Mouse (Mus musculus) neural tube, embryonic 13.5 days (tissue): Measurements from ENCODE around the gene Psmf1. TPM values are rescaled to one million over a fixed set of nuclear protein-coding genes. Genes with fewer than 3 reads are reported as not detected.

Source experiments
- ATAC-seq: fragments of 200-750 bp; cut with Nextera tagmentation; 2 replicates; pipeline ENCODE4 v1.8.0; 2017; ENCODE audit warnings: low read depth, mild to moderate bottlenecking, moderate TSS enrichment, moderate library complexity
- H3K27ac ChIP-seq: fragments of 300-500 bp; sonication (generic); replicated peaks from 2 replicates; pipeline ENCODE4 v1.5.1; 2015; ENCODE audit warnings: moderate library complexity, mild to moderate bottlenecking, inconsistent platforms
- H3K27me3 ChIP-seq: fragments of 300-500 bp; sonication (generic); 2 replicates; pipeline ENCODE4 v1.6.1; 2015; ENCODE audit warnings: mild to moderate bottlenecking, inconsistent platforms
- H3K36me3 ChIP-seq: fragments of 300-500 bp; sonication (generic); 2 replicates; pipeline ENCODE4 v1.6.1; 2015; ENCODE audit warnings: mild to moderate bottlenecking, inconsistent platforms
- H3K4me1 ChIP-seq: fragments of 300-500 bp; sonication (generic); replicated peaks from 2 replicates; pipeline ENCODE4 v1.6.1; 2015; ENCODE audit warnings: inconsistent platforms
- H3K4me2 ChIP-seq: fragments of 300-500 bp; sonication (generic); 2 replicates; pipeline ENCODE4 v1.6.1; 2015; ENCODE audit warnings: inconsistent platforms, mild to moderate bottlenecking, moderate library complexity
- H3K4me3 ChIP-seq: fragments of 300-500 bp; sonication (generic); 2 replicates; pipeline ENCODE4 v1.5.1; 2015; ENCODE audit warnings: mild to moderate bottlenecking, inconsistent platforms
- H3K9ac ChIP-seq: fragments of 300-500 bp; sonication (generic); 2 replicates; pipeline ENCODE4 v1.6.1; 2015; ENCODE audit warnings: moderate library complexity, mild to moderate bottlenecking, inconsistent platforms
- H3K9me3 ChIP-seq: fragments of 300-500 bp; sonication (generic); 2 replicates; pipeline ENCODE4 v1.6.1; 2016; ENCODE audit warnings: inconsistent platforms
- WGBS: fragments of 180-500 bp; shearing (Covaris S2); methylation state at CpG from one replicate; pipeline ENCODE4 v1.1.7; 2015; 5-methylcytosine and 5-hydroxymethylcytosine counted together
- polyA plus RNA-seq: library from polyadenylated mRNA; unstranded; fragments of >200 nt; fragmentation: Nextera tagmentation; extraction: Ambion mirVana; gene quantifications from 2 replicates; pipeline ENCODE4 v1.2.1, GENCODE M21; 2015

Psmf1 gene
- polyA plus RNA-seq, 1 experiment from 2014 or later: 54.2 TPM

- Histone ChIP-seq H3K9ac (no peak overlapping the region), H3K36me3 (peaks cover 64% of the 10 kb centered on the region), H3K4me2 (no peak overlapping the region), H3K27me3 (no peaks in the 10 kb centered on the region), H3K4me3 (no peak overlapping the region), H3K4me1 (no peaks in the 10 kb centered on the region), H3K9me3 (no peaks in the 10 kb centered on the region), H3K27ac (no peak overlapping the region)
- 95% methylated on average over 2 of the region's 2 CpGs for WGBS
- ATAC-seq: no peak
Observed at GRCm38 (mm10) chr2:151716318-151717055, 27.5 kb downstream of the Psmf1 start.

GRCm38 (mm10) chr2:151715526-151715925 lies 28.5 kb downstream of the Psmf1 start:
- no peak overlapping the region for H3K27ac ChIP-seq
- H3K4me2 ChIP-seq: no peak overlapping the region
- 94% methylated on average over 4 of the region's 4 CpGs for WGBS
- H3K4me1 ChIP-seq: no peaks in the 10 kb centered on the region
- H3K9ac ChIP-seq: no peak overlapping the region
- H3K9me3 ChIP-seq: no peaks in the 10 kb centered on the region
- ATAC-seq: no peak
- no peak overlapping the region for H3K4me3 ChIP-seq
- H3K27me3 ChIP-seq: no peaks in the 10 kb centered on the region
- peaks cover 55% of the 10 kb centered on the region for H3K36me3 ChIP-seq

- 35% methylated on average over 3 of the region's 3 CpGs for WGBS
- Histone ChIP-seq H3K4me1 (no peaks in the 10 kb centered on the region), H3K36me3 (peaks cover 48% of the 10 kb centered on the region), H3K9me3 (no peaks in the 10 kb centered on the region), H3K9ac (no peak overlapping the region), H3K27ac (no peak overlapping the region), H3K4me2 (no peak overlapping the region), H3K4me3 (no peak overlapping the region), H3K27me3 (no peaks in the 10 kb centered on the region)
- ATAC-seq: no peak
Observed at GRCm38 (mm10) chr2:151712647-151713046, 31.3 kb downstream of the Psmf1 start.

GRCm38 (mm10) chr2:151702851-151703190 lies 41.2 kb downstream of the Psmf1 start:
- Histone ChIP-seq H3K9me3 (no peaks in the 10 kb centered on the region), H3K27me3 (peaks cover 26% of the 10 kb centered on the region), H3K27ac (peak overlapping the region; percentile 78), H3K4me1 (peaks cover 30% of the 10 kb centered on the region), H3K36me3 (peaks cover 22% of the 10 kb centered on the region), H3K9ac (peak overlapping the region; percentile 96), H3K4me3 (peak overlapping the region; percentile 86), H3K4me2 (peak overlapping the region; percentile 89)
- under 1% methylated on average over 17 of the region's 17 CpGs for WGBS
- peak; percentile 61 for ATAC-seq

- Histone ChIP-seq H3K27ac (peak overlapping the region; percentile 78), H3K9me3 (no peaks in the 10 kb centered on the region), H3K27me3 (peaks cover 26% of the 10 kb centered on the region), H3K4me3 (peak overlapping the region; percentile 86), H3K36me3 (peaks cover 17% of the 10 kb centered on the region), H3K4me2 (peak overlapping the region; percentile 89), H3K9ac (peak overlapping the region; percentile 96), H3K4me1 (peaks cover 30% of the 10 kb centered on the region)
- WGBS: under 1% methylated on average over 65 of the region's 97 CpGs
- ATAC-seq: peak; percentile 89
Observed at GRCm38 (mm10) chr2:151702146-151702850, 41.7 kb downstream of the Psmf1 start.

GRCm38 (mm10) chr2:151701231-151702145 lies 42.5 kb downstream of the Psmf1 start, which contains the start of gene Tmem74b:
TSS of gene Tmem74b (plus strand) at chr2:151702008.
- Histone ChIP-seq H3K27ac (peak within 1 kb of the TSS; percentile 78), H3K4me2 (peak within 1 kb of the TSS; percentile 89), H3K9ac (peak within 1 kb of the TSS; percentile 96), H3K4me1 (peaks cover 30% of the 10 kb centered on the region), H3K9me3 (no peaks in the 10 kb centered on the region), H3K36me3 (peaks cover 9% of the 10 kb centered on the region), H3K27me3 (peaks cover 26% of the 10 kb centered on the region), H3K4me3 (peak within 1 kb of the TSS; percentile 86)
- no peak for ATAC-seq
- WGBS: 3% methylated on average over 25 of the region's 25 CpGs

GRCm38 (mm10) chr2:151682976-151683375 lies 61.0 kb downstream of the Psmf1 start:
- Histone ChIP-seq H3K9me3 (no peaks in the 10 kb centered on the region), H3K4me1 (no peaks in the 10 kb centered on the region), H3K4me2 (no peak overlapping the region), H3K36me3 (no peaks in the 10 kb centered on the region), H3K9ac (no peak overlapping the region), H3K4me3 (no peak overlapping the region), H3K27ac (no peak overlapping the region), H3K27me3 (no peaks in the 10 kb centered on the region)
- no peak for ATAC-seq
- WGBS: 94% methylated on average over 4 of the region's 4 CpGs

- Histone ChIP-seq H3K27me3 (no peaks in the 10 kb centered on the region), H3K4me3 (no peak overlapping the region), H3K9me3 (no peaks in the 10 kb centered on the region), H3K36me3 (no peaks in the 10 kb centered on the region), H3K27ac (no peak overlapping the region), H3K4me1 (no peaks in the 10 kb centered on the region), H3K4me2 (no peak overlapping the region), H3K9ac (no peak overlapping the region)
- 61% methylated on average over 3 of the region's 3 CpGs for WGBS
- peak; percentile 82 for ATAC-seq
Observed at GRCm38 (mm10) chr2:151682357-151682756, 61.6 kb downstream of the Psmf1 start.

- Histone ChIP-seq H3K9ac (no peak overlapping the region), H3K27ac (no peak overlapping the region), H3K9me3 (no peaks in the 10 kb centered on the region), H3K4me1 (no peaks in the 10 kb centered on the region), H3K4me2 (no peak overlapping the region), H3K36me3 (no peaks in the 10 kb centered on the region), H3K27me3 (no peaks in the 10 kb centered on the region), H3K4me3 (no peak overlapping the region)
- peak; percentile 32; the same call in 1 of the 2 replicates for ATAC-seq
- WGBS: 71% methylated on average over 2 of the region's 2 CpGs
Observed at GRCm38 (mm10) chr2:151676234-151676633, 67.8 kb downstream of the Psmf1 start.

GRCm38 (mm10) chr2:151670968-151671329 lies 73.0 kb downstream of the Psmf1 start:
- Histone ChIP-seq H3K4me2 (no peak overlapping the region), H3K9me3 (no peaks in the 10 kb centered on the region), H3K36me3 (no peaks in the 10 kb centered on the region), H3K27ac (no peak overlapping the region), H3K9ac (no peak overlapping the region), H3K4me3 (no peak overlapping the region), H3K27me3 (no peaks in the 10 kb centered on the region), H3K4me1 (peaks cover 4% of the 10 kb centered on the region)
- WGBS: 61% methylated on average over 1 of the region's 1 CpGs
- ATAC-seq: peak; percentile 63

- no peaks in the 10 kb centered on the region for H3K36me3 ChIP-seq
- no peak overlapping the region for H3K27ac ChIP-seq
- peak overlapping the region; percentile 48 for H3K4me2 ChIP-seq
- H3K27me3 ChIP-seq: no peaks in the 10 kb centered on the region
- 38% methylated on average over 48 of the region's 48 CpGs for WGBS
- peak overlapping the region; percentile 21 for H3K4me3 ChIP-seq
- H3K9me3 ChIP-seq: no peaks in the 10 kb centered on the region
- peak; percentile 63 for ATAC-seq
- peaks cover 4% of the 10 kb centered on the region for H3K4me1 ChIP-seq
- 0 out of 2 replicates have a peak overlapping the region, but pooled peaks have one; percentile 26 for H3K9ac ChIP-seq
Observed at GRCm38 (mm10) chr2:151670026-151670967, 73.7 kb downstream of the Psmf1 start.
